ENCODE assay signal across 9 mouse cellular contexts in the genomic region with DNA sequence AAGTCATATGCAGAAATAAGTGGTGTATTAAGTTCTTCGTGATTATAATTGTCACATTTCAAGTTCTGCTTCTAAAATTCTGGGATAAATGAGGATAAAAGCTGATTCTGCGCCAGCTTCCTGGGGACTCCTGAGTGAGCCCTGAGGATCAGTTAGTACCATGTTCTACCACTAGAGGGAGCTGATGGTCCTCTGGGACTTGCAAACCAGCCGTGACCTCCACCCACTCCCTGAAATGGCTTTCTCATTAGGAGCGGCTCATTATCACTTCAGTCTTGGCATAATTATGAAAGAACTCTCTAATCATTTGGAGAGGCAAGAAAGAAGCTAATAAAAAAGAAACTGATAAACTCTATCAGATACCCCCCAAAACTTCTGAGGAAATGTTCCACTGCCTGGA. TPM values are rescaled to one million over a fixed set of nuclear protein-coding genes. Genes with fewer than 3 reads are reported as not detected.
DNase-seq lines count a peak whose midpoint lies in the region; ATAC-seq and TF ChIP-seq lines count a peak whose summit lies in the region.
"Had no signal": no experiment of that assay in that cellular context is flagged by ENCODE, and none has a peak within 500 bp of the region (broad histone marks: within the 10 kb centered on the region; RNA-seq: fewer than 3 reads in every experiment).

No protein-coding gene starts in this region.

- in situ Hi-C loops in ES-E14 (cut with MboI; ENCODE audit: low sequenced_read_pairs in 2 of 2, unreplicated experiment in 2 of 2), result no loop called here

- 13% methylated on average over 4 of the region's 4 CpGs for WGBS in heart, embryonic 12.5 days

- H3K36me3 ChIP-seq in heart, embryonic 12.5 days, result no peaks in the 10 kb centered on the region
- no peaks in the 10 kb centered on the region for H3K36me3 ChIP-seq in ES-E14 (ENCODE audit: control insufficient read depth, insufficient read depth, low read length, poor library complexity, severe bottlenecking)
- H3K36me3 ChIP-seq: limb, embryonic 15.5 days had no signal

- ATAC-seq in heart, embryonic 12.5 days (ENCODE audit: insufficient number of reproducible peaks, low FRiP score), result no peak
- ATAC-seq in megakaryocyte, adult 5-6 weeks (ENCODE audit: poor library complexity, severe bottlenecking), result peak; percentile 63; the same call in 1 of the 2 replicates

- H3K27me3 ChIP-seq in heart, embryonic 12.5 days (replicated peaks), result peaks cover 9% of the 10 kb centered on the region; the same call in 1 of the 2 replicates
- H3K27me3 ChIP-seq: limb, embryonic 15.5 days had no signal

- H3K4me3 ChIP-seq in heart, embryonic 12.5 days, result no peak overlapping the region
- no peak overlapping the region for H3K4me3 ChIP-seq in ES-E14 (ENCODE audit: insufficient read depth in 1 of 2, low read depth in 1 of 2, low read length in 2 of 2, poor library complexity in 1 of 2, severe bottlenecking in 1 of 2)
- H3K4me3 ChIP-seq: limb, embryonic 15.5 days had no signal

- H3K27ac ChIP-seq in heart, embryonic 12.5 days (ENCODE audit: poor library complexity, severe bottlenecking), result no peak overlapping the region
- no peak overlapping the region for H3K27ac ChIP-seq in ES-E14 (ENCODE audit: insufficient read depth, low read depth, low read length, poor library complexity, severe bottlenecking)
- H3K27ac ChIP-seq: limb, embryonic 15.5 days had no signal

- peak; percentile 80 for DNase-seq in heart, adult 8-10 months (ENCODE audit: low spot score)
- DNase-seq in ES-E14 (ENCODE audit: low read depth, low spot score), result peak; percentile 50
- peak; percentile 83 to 90 for DNase-seq in cerebellum, postnatal 10 days
- DNase-seq in gastrocnemius, postnatal 14 days, result peak; percentile 36
- peak; percentile 15 to 69 for DNase-seq in layer of hippocampus, adult 18-20 months (ENCODE audit: low spot score in 2 of 2)
- DNase-seq in thymus, postnatal 14 days, result peak; percentile 39

- no peak overlapping the region for H3K4me2 ChIP-seq in heart, embryonic 12.5 days
- H3K4me2 ChIP-seq: limb, embryonic 15.5 days had no signal

- intact Hi-C loops in gastrocnemius, postnatal 14 days (cut with DNase I; ENCODE audit: low total_unique reads), result no loop called here

- no peak overlapping the region for H3K9ac ChIP-seq in heart, embryonic 12.5 days
- H3K9ac ChIP-seq in ES-E14 (ENCODE audit: insufficient read depth, low read depth, low read length, poor library complexity, severe bottlenecking), result no peak overlapping the region
- H3K9ac ChIP-seq: limb, embryonic 15.5 days had no signal

- no peaks in the 10 kb centered on the region for H3K4me1 ChIP-seq in heart, embryonic 12.5 days (replicated peaks)
- H3K4me1 ChIP-seq in ES-E14 (ENCODE audit: control insufficient read depth in 2 of 2, insufficient read depth in 2 of 2, low read length in 2 of 2, poor library complexity in 1 of 2), result no peaks in the 10 kb centered on the region

- no peaks in the 10 kb centered on the region for H3K9me3 ChIP-seq in heart, embryonic 12.5 days (replicated peaks)
- no peaks in the 10 kb centered on the region for H3K9me3 ChIP-seq in ES-E14 (ENCODE audit: control insufficient read depth, insufficient read depth, low read depth, low read length)
- H3K9me3 ChIP-seq: limb, embryonic 15.5 days had no signal

TF ChIP-seq in ES-E14, 5 proteins besides CTCF, POLR2A, EP300 and RAD21:
- peak; percentile 69; the same call in 1 of the 2 replicates for TF ChIP-seq ZC3H11A (IDR thresholded peaks at IDR 0.05; ENCODE audit: borderline replicate concordance, low read depth, low read length)
- TF ChIP-seq HCFC1 (IDR thresholded peaks at IDR 0.05; ENCODE audit: borderline replicate concordance, insufficient read depth, low read length), result no peak

RNA-seq across cellular contexts. Expression of gene Lrrc30, which starts 19.0 kb away (rescaled TPM):
- total RNA-seq in heart, adult 8-10 months (2022), result under 1 TPM; 0.28 to 0.60 (median 0.43) TPM
- polyA plus RNA-seq in heart, embryonic 12.5 days (2016; fragmentation: Nextera tagmentation; extraction: Ambion mirVana), result 0.13 TPM in 1 of 2 replicates, not detected in the other
- total RNA-seq in ES-E14 (2012; rRNA removed), result not detected in 2 replicates
- 100 to 1,000 TPM in 1 of 2 experiments, 10 to 100 TPM in 1; 30.7 to 128 TPM for total RNA-seq in gastrocnemius, postnatal 14 days (2021)
- not detected for total RNA-seq in layer of hippocampus, adult 18-20 months (2021)
- not detected in 2 replicates for total RNA-seq in megakaryocyte, adult 5-6 weeks (2015)
- total RNA-seq in megakaryocyte, adult 5-6 weeks (2017), result not detected in 2 replicates

RNA-seq across cellular contexts. Expression of gene Lama1, which starts 45.6 kb away (rescaled TPM):
- total RNA-seq in heart, adult 8-10 months (2022), result 1 to 10 TPM; 1.3 to 2.5 (median 2.2) TPM
- 1.3 and 2.0 TPM in 2 replicates for polyA plus RNA-seq in heart, embryonic 12.5 days (2016; fragmentation: Nextera tagmentation; extraction: Ambion mirVana)
- 112 and 116 TPM in 2 replicates for total RNA-seq in ES-E14 (2012; rRNA removed)
- under 1 TPM; 0.20 to 0.45 TPM for total RNA-seq in gastrocnemius, postnatal 14 days (2021)
- total RNA-seq in layer of hippocampus, adult 18-20 months (2021), result 1 to 10 TPM; 2.5 to 3.2 TPM
- not detected in 2 replicates for total RNA-seq in megakaryocyte, adult 5-6 weeks (2015)
- not detected in 2 replicates for total RNA-seq in megakaryocyte, adult 5-6 weeks (2017)

Comparison
In these comparisons a context has a peak if more than half of its experiments do, and no peak if none do; other contexts are left out.
1. DNase-seq: peak in every context shown above with its lines; median percentile 86 in cerebellum, postnatal 10 days; 80 in heart, adult 8-10 months; 50 in ES-E14; 42 in layer of hippocampus, adult 18-20 months; 39 in thymus, postnatal 14 days; 36 in gastrocnemius, postnatal 14 days.
2. RNA of gene Lrrc30, which starts 19.0 kb away (total RNA-seq): 30.7 to 128 TPM in gastrocnemius, postnatal 14 days; 0.28 to 0.60 TPM in heart, adult 8-10 months, not detected in ES-E14, not detected in layer of hippocampus, adult 18-20 months and not detected in megakaryocyte, adult 5-6 weeks; every median in the first group is over 10 times any median in the second.
3. RNA of gene Lama1, which starts 45.6 kb away (total RNA-seq): 112 to 116 TPM in ES-E14; 2.5 to 3.2 TPM in layer of hippocampus, adult 18-20 months, 1.3 to 2.5 TPM in heart, adult 8-10 months, 0.20 to 0.45 TPM in gastrocnemius, postnatal 14 days and not detected in megakaryocyte, adult 5-6 weeks; every median in the first group is over 10 times any median in the second.